Mouse (Mus musculus): ENCODE measurements around the gene Hist1h2bc. TPM values are rescaled to one million over a fixed set of nuclear protein-coding genes. Genes with fewer than 3 reads are reported as not detected.
"Not testable (repeated sequence)": the region's sequence is repeated elsewhere in the genome, so short reads cannot be mapped to it uniquely, and the experiment has no call there.

The Hist1h2bc gene
- polyA plus RNA-seq, 1 experiment: 281 TPM

DNA sequence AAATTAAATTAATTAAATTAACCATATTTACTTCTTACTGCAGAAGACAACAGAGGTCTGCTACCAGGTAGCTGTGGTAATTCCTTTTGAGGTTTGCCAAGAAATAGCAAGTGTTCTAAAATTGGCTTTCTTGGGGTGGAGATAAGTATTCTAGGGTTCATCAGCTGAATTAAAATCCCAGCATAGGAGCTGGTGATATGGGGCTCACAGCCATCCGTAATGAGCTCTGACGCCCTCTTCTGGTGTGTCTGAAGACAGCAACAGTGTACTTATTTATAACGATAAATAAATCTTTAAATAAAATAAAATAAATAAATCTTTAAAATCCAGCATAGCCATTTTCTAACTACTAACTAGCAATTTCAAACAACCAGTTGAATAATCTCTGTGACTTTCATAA is 15.8 kb downstream of the Hist1h2bc start:
- DNase-seq (ENCODE audit: low read depth): no peak

DNA sequence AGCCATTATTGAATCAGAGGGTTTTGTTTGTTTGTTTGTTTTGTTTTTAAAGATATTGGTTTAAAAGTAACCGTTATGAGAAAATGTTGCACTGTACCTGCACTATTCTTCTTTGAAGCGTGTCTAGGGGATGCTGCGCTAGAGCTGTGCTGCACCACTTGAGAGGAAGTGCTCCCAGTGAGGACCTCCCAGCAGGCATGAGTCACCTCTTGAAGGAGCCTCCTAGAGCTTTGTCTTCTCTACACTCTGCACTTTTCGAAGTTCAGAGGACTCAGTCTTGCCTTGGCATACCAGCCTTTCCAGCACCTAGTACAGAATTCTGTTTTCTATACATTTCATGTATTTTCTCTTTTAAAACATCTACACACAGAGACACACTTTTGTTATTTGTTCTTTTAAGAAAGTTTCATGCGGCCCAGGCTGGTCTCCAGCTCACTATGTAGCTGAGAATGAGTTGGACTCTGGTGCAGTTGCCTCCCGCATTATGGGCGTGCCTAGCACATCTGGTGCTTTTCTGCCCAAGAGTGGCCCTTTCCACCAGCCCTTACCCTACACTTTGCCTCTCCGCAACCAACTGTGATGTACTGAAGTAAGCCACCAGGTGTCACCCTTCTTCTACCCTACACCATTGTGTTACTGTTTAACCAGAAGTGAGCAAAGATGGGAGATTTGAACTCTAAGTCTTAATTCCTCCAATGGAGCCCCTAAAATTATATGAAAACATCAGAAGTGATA is 17.0 kb downstream of the Hist1h2bc start:
- DNase-seq (ENCODE audit: low read depth): no peak

DNA sequence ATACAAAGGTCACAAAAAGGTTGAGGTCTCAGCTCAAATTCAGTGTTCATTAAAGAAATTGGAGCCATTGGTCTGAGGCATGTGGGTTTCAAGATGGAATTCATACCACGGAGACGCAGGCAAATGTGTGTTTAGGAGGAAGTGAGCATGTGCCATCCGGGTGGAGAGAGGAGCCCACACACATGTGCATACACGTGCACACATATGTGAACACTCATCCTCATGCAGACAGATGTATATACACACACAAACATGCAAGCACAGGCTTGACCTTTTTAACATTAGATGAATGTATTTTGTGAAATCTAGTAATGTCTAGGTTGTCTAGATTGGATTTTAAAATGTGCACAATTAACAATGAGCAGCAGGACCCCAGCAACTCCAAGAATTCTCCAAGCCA is 18.2 kb downstream of the Hist1h2bc start:
- no peak for DNase-seq (ENCODE audit: low read depth)

DNA sequence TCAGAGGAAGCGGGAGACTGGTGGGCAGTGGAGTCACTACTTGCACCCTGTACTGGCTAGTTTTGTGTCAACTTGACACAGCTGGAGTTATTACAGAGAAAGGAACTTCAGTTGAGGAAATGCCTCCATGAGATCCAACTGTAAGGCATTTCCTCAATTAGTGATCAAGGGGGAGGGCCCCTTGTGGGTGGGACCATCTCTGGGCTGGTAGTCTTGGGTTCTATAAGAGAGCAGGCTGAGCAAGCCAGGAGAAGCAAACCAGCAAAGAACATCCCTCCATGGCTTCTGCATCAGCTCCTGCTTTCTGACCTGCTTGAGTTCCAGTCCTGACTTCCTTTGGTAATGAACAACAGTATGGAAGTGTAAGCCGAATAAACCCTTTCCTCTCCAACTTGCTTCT is 18.8 kb downstream of the Hist1h2bc start:
- DNase-seq (ENCODE audit: low read depth): not testable (repeated sequence)

GRCm38 (mm10) chr13:23705751-23706356 is 21.9 kb downstream of the Hist1h2bc start:
- DNase-seq (ENCODE audit: low read depth): no peak

GRCm38 (mm10) chr13:23706771-23707170 is 22.8 kb downstream of the Hist1h2bc start:
- no peak for DNase-seq (ENCODE audit: low read depth)

DNA sequence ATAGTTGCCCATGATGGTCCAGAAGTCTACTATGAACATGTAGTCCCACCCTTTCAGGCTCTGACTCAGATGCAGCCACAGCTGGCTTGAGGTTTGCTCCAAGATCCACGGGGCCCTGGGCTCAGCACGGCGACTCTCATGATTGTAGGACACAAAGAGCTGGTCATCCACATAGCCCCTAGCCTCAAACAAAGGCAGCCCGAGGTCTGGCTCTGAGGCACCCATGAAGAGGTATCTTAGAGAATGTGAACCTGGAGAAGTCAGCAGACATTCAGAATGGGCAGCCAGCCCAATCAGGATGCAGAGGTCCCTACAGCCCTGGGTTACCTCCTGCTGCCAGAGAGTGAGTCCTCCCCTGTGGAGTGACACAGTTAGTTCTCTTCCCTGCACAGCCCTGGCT is 24.0 kb downstream of the Hist1h2bc start:
- no peak for DNase-seq (ENCODE audit: low read depth)

GRCm38 (mm10) chr13:23708654-23709053 is 24.7 kb downstream of the Hist1h2bc start:
- no peak for DNase-seq (ENCODE audit: low read depth)

DNA sequence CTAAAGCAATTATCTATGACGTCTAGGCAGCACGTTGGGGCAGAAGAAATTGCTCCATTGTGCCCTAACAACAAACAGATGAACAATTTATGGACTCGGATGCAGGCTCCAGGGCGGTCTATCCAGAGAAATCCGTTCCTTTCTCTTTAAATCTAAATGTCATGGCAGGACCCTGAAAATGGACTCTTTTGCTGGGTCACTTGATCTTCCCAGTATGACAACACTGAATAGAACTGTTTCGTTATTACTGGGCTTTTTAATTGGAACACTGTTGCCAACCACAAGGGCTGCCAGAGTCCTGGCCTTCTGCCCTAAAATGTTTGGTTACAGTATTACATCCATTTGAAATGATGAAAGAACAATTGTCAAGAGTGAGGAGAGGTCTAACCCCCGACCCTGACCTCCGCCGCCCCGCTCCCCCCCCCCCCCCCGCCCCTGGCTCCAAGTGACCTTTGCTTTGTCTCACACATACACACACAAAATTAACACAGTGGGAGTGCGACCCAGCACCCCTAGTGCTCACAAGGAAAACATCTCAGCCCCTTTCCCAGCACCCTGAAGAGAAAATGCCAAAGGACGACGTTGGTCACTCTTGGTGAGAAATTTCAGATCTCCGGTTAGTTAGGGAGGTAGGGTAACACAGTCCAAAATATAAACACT is 25.8 kb downstream of the Hist1h2bc start:
- no peak for DNase-seq (ENCODE audit: low read depth)

DNA sequence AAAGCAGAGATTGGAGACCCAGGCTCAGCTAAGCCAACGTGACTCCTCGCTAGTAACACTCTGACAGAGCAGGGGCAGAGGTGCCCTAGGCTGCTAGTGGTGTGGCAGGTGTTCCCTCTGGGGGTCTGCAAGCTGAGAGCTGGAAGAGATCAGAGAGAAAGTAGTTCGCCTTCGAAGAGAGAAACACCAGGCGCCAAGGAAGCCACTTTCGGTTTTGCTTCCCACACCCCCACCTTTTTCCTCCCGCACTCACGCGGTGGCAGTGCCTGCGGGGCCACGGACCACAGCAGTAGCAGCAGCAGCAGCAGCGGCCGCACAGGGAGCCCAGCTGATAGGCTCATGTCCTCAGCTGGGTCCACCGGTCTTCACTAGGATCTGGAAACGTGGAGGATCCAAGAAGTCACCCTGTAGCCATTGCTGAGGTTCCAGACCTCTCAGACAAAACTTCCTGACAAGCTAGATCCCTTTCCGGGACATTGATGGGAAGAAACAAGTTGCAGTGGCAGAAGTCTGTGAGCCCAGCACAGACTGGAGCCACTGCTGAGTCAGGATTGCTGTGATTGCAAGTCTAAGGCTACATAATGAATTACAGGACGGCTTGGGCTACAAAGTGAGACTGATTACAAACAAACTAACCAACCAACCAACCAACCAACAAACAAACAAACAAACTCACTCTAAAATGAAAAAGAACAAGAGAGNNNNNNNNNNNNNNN is 26.5 kb downstream of the Hist1h2bc start, which contains the start of gene Hfe:
TSS of gene Hfe (minus strand) at position 481 of the 716 bp plus-strand sequence.
- DNase-seq (ENCODE audit: low read depth): no peak

DNA sequence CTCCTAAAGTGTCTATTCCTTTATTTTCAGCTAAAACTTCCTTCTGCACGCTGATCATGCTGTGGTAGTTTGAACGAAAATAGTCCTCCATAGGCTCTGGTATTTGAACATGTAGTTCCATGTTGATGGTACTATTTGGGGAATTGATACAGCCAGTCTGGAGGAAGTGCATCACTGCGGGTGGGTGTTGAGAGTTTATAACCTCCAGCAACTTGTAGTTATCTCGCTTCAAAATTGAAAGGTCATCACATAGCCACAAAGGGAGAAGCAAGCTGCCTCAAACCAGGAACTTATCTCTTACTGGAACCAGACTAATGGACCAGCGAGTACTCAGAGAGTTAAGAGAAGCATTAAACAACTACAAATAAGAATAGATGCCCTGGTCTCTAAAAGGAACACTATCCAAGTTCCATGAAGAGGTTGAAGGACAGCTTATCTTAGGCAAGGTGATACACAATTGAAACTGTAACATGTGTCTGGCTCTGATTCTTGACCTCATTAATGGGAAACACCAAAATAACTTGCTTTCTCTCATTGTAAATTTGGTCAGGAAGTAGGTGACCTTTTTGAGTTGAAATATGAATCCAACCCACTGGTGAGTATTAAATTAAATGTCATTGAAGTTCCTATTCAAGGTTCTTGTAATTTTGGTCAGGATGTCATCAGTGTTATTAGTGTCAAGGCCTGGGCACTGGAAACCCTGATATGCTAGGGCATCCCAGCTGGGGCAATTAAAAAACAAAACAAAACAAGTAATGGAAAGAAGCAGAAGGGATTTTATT is 32.5 kb downstream of the Hist1h2bc start:
- no peak for DNase-seq (ENCODE audit: low read depth)

- DNase-seq (ENCODE audit: low read depth): no peak
These were observed 33.2 kb downstream of the Hist1h2bc start for GRCm38 (mm10) chr13:23717176-23717575.

- not testable (repeated sequence) for DNase-seq (ENCODE audit: low read depth)
These were observed 33.7 kb downstream of the Hist1h2bc start for GRCm38 (mm10) chr13:23717593-23718245.

DNA sequence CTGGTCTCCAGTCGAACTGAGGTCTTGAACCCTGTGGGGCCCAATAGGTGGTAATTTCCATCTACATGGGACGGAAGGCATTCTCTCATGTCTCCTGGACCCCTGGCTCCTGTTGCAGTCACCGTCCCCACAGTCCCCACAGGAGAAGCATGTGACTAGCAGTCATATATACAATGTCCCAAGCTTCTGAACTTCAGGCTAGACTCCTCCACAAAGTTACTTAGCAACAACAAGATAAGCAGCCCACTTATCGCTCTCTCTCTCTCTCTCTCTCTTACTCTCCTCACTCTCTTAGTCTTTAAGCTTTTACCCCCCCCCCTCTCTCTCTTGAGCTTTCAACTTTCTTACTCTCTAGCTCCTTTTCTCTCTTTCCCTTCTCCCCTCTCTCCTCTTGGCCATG is 40.2 kb downstream of the Hist1h2bc start:
- DNase-seq (ENCODE audit: low read depth): no peak

- no peak for DNase-seq (ENCODE audit: low read depth)
These were observed 41.2 kb downstream of the Hist1h2bc start for GRCm38 (mm10) chr13:23725213-23725612.

GRCm38 (mm10) chr13:23728472-23729191 is 44.6 kb downstream of the Hist1h2bc start:
- DNase-seq (ENCODE audit: low read depth): no peak

DNA sequence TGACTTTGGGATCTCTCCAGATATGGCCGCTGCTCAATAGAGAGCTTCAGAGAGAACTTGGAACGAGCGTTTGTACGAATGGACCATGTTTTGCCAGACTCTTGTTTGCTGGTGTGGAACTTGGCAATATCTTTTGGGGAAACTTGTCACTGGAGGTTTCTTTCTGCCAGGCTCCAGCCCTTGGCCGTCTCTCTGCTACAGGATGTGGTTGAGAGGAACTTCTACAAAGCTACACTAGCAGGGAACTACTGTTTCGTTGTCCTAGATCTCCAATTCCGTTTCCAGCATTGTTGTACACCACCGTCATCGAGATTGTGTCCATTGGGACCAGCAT is 45.2 kb downstream of the Hist1h2bc start:
- DNase-seq (ENCODE audit: low read depth): no peak

GRCm38 (mm10) chr13:23729706-23730105 is 45.7 kb downstream of the Hist1h2bc start:
- DNase-seq (ENCODE audit: low read depth): no peak

GRCm38 (mm10) chr13:23730479-23730878 is 46.5 kb downstream of the Hist1h2bc start:
- DNase-seq (ENCODE audit: low read depth): no peak

DNA sequence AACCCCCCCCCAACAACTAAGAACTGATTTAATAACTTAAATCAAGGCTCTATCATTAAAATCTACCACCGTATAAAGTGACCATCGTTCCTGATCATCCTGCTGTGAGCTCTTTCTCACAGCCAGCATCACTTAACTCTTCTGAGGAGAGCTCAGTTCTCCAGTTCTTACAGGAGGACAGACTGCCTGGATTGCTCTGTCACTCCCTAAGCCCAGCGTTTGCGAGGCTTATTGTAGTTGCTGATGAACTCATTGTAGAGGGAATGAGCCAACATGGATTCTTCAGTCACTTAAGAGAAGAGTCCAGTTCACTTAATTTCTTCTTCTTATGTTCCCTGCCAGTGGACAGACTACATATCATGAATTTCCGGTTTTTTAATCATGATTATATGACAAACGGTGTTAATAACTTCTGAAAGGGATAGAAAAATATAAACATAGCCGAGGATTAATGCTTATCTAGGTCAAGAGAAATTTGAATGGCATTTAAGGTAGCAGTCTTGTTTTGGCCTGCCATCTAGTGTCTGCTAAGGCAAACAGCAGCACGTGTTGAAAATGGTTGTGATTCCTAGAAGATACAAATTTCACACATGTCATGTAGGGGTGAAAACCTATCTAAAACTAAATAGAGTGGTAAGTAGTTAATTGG is 48.3 kb downstream of the Hist1h2bc start:
- DNase-seq (ENCODE audit: low read depth): no peak
